Mouse (Mus musculus) T-helper 1 cell (primary cell): Measurements from ENCODE around the gene Abhd16a.

Experiments used
- in situ Hi-C: fragments of 300-600 bp; cut with MboI, MseI; formaldehyde crosslinking; loops from one replicate; pipeline ENCODE4 v1.15.1; 2025; ENCODE audit warnings: high pct_unique_total_duplicates

Gene Abhd16a

DNA sequence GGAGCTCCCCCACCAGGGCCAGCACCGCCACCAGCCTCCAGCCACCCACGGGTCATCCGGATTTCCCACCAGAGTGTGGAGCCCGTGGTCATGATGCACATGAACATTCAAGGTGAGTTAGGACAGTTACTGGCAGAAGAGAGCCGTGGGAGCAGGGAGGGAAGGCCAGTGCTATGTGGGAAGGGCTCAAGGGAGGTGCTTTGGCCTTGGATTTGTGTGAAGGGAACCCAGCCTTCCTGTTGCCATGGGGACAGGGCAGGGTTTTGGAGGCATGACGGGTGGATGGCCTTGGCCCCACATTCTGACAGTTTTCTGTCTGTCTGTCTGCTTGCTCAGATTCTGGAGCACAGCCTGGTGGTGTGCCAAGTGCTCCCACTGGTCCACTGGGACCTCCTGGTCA, 52.9 kb downstream of the Abhd16a start:
- in situ Hi-C loops, result no loop called here

DNA sequence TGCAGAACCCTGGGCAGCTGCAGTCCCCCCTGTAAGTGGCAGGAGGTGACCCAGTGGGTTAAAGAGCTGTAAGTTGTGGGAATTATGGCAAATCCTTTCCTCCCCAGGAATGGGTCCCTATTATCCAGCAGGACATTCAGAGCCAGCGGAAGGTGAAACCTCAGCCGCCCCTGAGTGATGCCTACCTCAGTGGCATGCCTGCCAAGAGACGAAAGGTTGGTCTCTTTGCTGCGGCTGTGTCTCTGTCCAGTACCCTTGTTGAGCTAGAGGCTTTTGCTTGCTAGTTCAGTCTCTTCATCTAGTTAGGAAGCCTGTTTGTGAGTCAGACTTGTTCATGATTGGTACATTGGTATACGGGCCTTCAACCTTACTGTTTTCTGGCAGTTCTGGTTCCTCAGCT, 57.1 kb downstream of the Abhd16a start:
- in situ Hi-C loops, result no loop called here

DNA sequence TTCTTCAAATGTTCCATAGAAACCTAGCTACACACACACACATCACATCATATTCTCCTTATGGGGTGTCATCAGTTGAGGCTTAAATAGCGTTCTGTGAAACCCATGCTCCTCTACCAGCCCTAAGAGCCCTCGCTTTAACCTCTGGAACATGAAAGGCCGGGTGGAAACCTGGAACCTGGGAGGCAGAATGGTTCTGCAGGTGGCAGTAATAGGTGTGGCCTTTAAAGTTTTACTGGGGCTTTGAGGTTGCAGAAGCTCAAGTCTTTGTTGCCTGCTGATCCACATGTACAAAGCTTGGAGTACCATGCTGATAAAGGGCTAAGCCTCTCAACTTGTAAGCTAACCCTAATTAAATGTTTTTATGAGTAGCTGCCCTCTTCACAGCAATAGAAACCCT, 58.3 kb downstream of the Abhd16a start:
- in situ Hi-C loops, result no loop called here

DNA sequence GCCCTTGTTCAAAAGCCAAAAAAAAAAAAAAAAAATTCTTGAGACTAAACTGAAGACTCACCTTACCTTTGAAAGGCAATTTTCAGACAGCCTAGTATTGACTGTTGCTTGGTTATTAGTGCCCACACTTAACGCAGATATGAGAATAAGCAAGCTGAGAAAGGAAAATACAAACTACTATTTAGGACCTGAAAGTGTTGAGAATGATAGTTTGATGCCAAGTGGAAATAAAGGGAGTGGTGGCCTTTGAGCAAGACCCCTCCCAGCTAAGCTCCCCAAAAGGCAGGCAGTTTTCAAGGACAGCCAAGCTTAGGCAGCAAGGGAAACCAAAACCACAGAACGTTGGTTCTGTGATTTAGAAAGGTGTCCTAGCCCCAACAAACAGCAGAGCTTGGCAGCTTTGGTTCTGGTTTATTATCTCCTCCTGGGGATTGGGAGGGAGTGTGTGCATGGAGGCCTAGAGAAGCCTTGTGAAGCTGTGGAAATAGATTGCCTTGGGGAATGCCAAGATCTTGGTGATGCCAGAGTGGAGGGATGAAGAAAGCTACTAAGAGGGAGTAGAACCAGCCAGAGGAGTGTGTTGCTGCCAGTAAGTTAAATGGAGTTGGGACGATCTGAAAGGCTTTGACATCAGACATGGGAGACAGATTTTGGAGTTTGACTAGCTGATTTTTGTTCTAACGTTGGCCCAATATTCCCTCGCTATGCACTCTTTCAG, 59.0 kb downstream of the Abhd16a start:
- in situ Hi-C loops, result no loop called here

DNA sequence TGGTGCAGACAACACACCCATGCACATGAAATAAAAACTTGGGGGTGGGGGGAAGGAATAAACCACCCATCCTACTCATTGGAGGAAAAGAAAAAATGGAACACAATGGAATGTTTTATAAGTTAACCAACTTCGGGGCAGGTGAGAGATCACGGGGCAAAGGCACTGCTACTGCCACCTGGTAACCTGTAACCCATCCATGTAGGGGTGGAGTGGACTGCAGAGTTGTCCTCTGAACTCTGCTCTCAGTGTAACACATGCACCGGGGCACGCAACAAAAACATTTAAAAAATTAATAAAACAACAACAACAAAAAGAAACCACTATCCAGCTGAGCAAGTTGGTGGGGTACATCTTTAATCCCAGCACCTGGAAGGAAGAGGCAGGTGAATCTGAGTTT, 63.1 kb downstream of the Abhd16a start:
- in situ Hi-C loops, result no loop called here
